ENCODE assay signal across 8 mouse cellular contexts in genomic region chr2:92373437-92373813, GRCm38 (mm10). TPM values are rescaled to one million over a fixed set of nuclear protein-coding genes. Genes with fewer than 3 reads are reported as not detected.
DNase-seq lines count a peak whose midpoint lies in the region; ATAC-seq and TF ChIP-seq lines count a peak whose summit lies in the region.

No protein-coding gene starts in this region.

- intact Hi-C loops in heart, postnatal 25 days (cut with DNase I): no loop called here

- ATAC-seq in heart, embryonic 11.5 days (replicated peaks; ENCODE audit: insufficient number of reproducible peaks, low FRiP score, low TSS enrichment): no peak
- ATAC-seq in midbrain, embryonic 16.5 days: no peak
- no peak for ATAC-seq in forebrain, embryonic 13.5 days
- no peak for ATAC-seq in stomach, embryonic 16.5 days (ENCODE audit: insufficient read depth, low FRiP score)

- peaks cover 26% of the 10 kb centered on the region for H3K4me1 ChIP-seq in heart, embryonic 11.5 days (ENCODE audit: control insufficient read depth, insufficient read depth, low read length)
- peaks cover 79% of the 10 kb centered on the region for H3K4me1 ChIP-seq in midbrain, embryonic 10.5 days
- peaks cover 36% of the 10 kb centered on the region for H3K4me1 ChIP-seq in midbrain, embryonic 16.5 days (ENCODE audit: control insufficient read depth, insufficient read depth, low read length)
- peaks cover 58% of the 10 kb centered on the region for H3K4me1 ChIP-seq in forebrain, embryonic 13.5 days
- H3K4me1 ChIP-seq in stomach, embryonic 16.5 days (ENCODE audit: control insufficient read depth, insufficient read depth, low read length): peaks cover 45% of the 10 kb centered on the region
- peaks cover 17% of the 10 kb centered on the region for H3K4me1 ChIP-seq in cerebellum, adult 2 months (ENCODE audit: control insufficient read depth, insufficient read depth, low read length)

- no peak overlapping the region for H3K27ac ChIP-seq in heart, embryonic 11.5 days (ENCODE audit: low read depth, low read length)
- peak overlapping the region; percentile 91 for H3K27ac ChIP-seq in midbrain, embryonic 10.5 days (replicated peaks)
- H3K27ac ChIP-seq in midbrain, embryonic 16.5 days (ENCODE audit: low read length): no peak overlapping the region
- H3K27ac ChIP-seq in forebrain, embryonic 13.5 days: peak overlapping the region; percentile 63; the same call in 1 of the 2 replicates
- H3K27ac ChIP-seq in stomach, embryonic 16.5 days (ENCODE audit: low read length): peak overlapping the region; percentile 90
- H3K27ac ChIP-seq in cerebellum, adult 2 months (ENCODE audit: insufficient read depth, low read length): no peak overlapping the region

- 74% methylated on average over 11 of the region's 11 CpGs for WGBS in heart, embryonic 11.5 days (ENCODE audit: insufficient replicate concordance)
- 69% methylated on average over 11 of the region's 11 CpGs for WGBS in midbrain, embryonic 10.5 days
- WGBS in midbrain, embryonic 16.5 days: 59% methylated on average over 11 of the region's 11 CpGs
- 60% methylated on average over 11 of the region's 11 CpGs for WGBS in forebrain, embryonic 13.5 days
- WGBS in stomach, embryonic 16.5 days: 71% methylated on average over 11 of the region's 11 CpGs
- 82% methylated on average over 11 of the region's 11 CpGs for WGBS in cerebellum, adult 2 months

- peaks cover 1% of the 10 kb centered on the region; the same call in 1 of the 2 replicates for H3K36me3 ChIP-seq in heart, embryonic 11.5 days (ENCODE audit: control insufficient read depth, insufficient read depth, low read length)
- peaks cover 15% of the 10 kb centered on the region for H3K36me3 ChIP-seq in midbrain, embryonic 10.5 days
- peaks cover 7% of the 10 kb centered on the region; the same call in 1 of the 2 replicates for H3K36me3 ChIP-seq in midbrain, embryonic 16.5 days (ENCODE audit: control insufficient read depth, insufficient read depth, low read length)
- peaks cover 14% of the 10 kb centered on the region for H3K36me3 ChIP-seq in forebrain, embryonic 13.5 days (ENCODE audit: poor library complexity, severe bottlenecking)
- no peaks in the 10 kb centered on the region for H3K36me3 ChIP-seq in stomach, embryonic 16.5 days (ENCODE audit: control insufficient read depth, insufficient read depth, low read length)

- no peak for TF ChIP-seq POLR2A in cerebellum, adult 2 months (IDR thresholded peaks at IDR 0.05; ENCODE audit: borderline replicate concordance, insufficient read depth, low read length)

- peaks cover 49% of the 10 kb centered on the region for H3K27me3 ChIP-seq in heart, embryonic 11.5 days (ENCODE audit: control insufficient read depth, insufficient read depth, low read length)
- peaks cover 31% of the 10 kb centered on the region for H3K27me3 ChIP-seq in midbrain, embryonic 10.5 days (ENCODE audit: low read depth, poor library complexity, severe bottlenecking)
- peaks cover 13% of the 10 kb centered on the region for H3K27me3 ChIP-seq in midbrain, embryonic 16.5 days (ENCODE audit: control insufficient read depth, insufficient read depth, low read depth, low read length)
- H3K27me3 ChIP-seq in forebrain, embryonic 13.5 days: peaks cover 28% of the 10 kb centered on the region
- H3K27me3 ChIP-seq in stomach, embryonic 16.5 days (ENCODE audit: control insufficient read depth, insufficient read depth, low read length): peaks cover 9% of the 10 kb centered on the region; the same call in 1 of the 2 replicates
- H3K27me3 ChIP-seq in cerebellum, adult 2 months (ENCODE audit: control insufficient read depth, insufficient read depth, low read length): no peaks in the 10 kb centered on the region

- no peak overlapping the region for H3K4me3 ChIP-seq in heart, embryonic 11.5 days (ENCODE audit: low read depth, low read length)
- peak overlapping the region; percentile 69 for H3K4me3 ChIP-seq in midbrain, embryonic 10.5 days
- no peak overlapping the region for H3K4me3 ChIP-seq in midbrain, embryonic 16.5 days (ENCODE audit: low read depth, low read length)
- H3K4me3 ChIP-seq in forebrain, embryonic 13.5 days: no peak overlapping the region
- H3K4me3 ChIP-seq in stomach, embryonic 16.5 days (replicated peaks; ENCODE audit: low read length): no peak overlapping the region
- H3K4me3 ChIP-seq in cerebellum, adult 2 months (replicated peaks; ENCODE audit: insufficient read depth, low read depth, low read length): no peak overlapping the region

- no peaks in the 10 kb centered on the region for H3K9me3 ChIP-seq in heart, embryonic 11.5 days (replicated peaks; ENCODE audit: control insufficient read depth, low read length)
- H3K9me3 ChIP-seq in midbrain, embryonic 10.5 days (replicated peaks): no peaks in the 10 kb centered on the region
- no peaks in the 10 kb centered on the region for H3K9me3 ChIP-seq in midbrain, embryonic 16.5 days (replicated peaks; ENCODE audit: control insufficient read depth, low read length, poor library complexity, severe bottlenecking)
- H3K9me3 ChIP-seq in forebrain, embryonic 13.5 days (replicated peaks): no peaks in the 10 kb centered on the region
- no peaks in the 10 kb centered on the region for H3K9me3 ChIP-seq in stomach, embryonic 16.5 days (replicated peaks; ENCODE audit: control insufficient read depth, low read length)

- H3K9ac ChIP-seq in heart, embryonic 11.5 days (ENCODE audit: low read depth, low read length): no peak overlapping the region
- H3K9ac ChIP-seq in midbrain, embryonic 16.5 days (ENCODE audit: low read depth, low read length): no peak overlapping the region
- no peak overlapping the region for H3K9ac ChIP-seq in forebrain, embryonic 13.5 days
- peak overlapping the region; percentile 34; the same call in 1 of the 2 replicates for H3K9ac ChIP-seq in stomach, embryonic 16.5 days (ENCODE audit: low read length)

- TF ChIP-seq CTCF in cerebellum, adult 2 months (IDR thresholded peaks at IDR 0.05; ENCODE audit: borderline replicate concordance, insufficient read depth, low read depth, low read length): no peak

- peak overlapping the region; percentile 98; the same call in 1 of the 2 replicates for H3K4me2 ChIP-seq in heart, embryonic 11.5 days
- no peak overlapping the region for H3K4me2 ChIP-seq in midbrain, embryonic 16.5 days (ENCODE audit: low read length)
- peak overlapping the region; percentile 82 for H3K4me2 ChIP-seq in forebrain, embryonic 13.5 days
- no peak overlapping the region for H3K4me2 ChIP-seq in stomach, embryonic 16.5 days (ENCODE audit: low read depth, low read length)

- DNase-seq in heart, postnatal 25 days (ENCODE audit: low spot score): no peak
- DNase-seq in midbrain, embryonic 10.5 days (ENCODE audit: low spot score): no peak
- no peak for DNase-seq in left cerebral cortex, adult 18-20 months (ENCODE audit: low spot score in 2 of 2)
- DNase-seq in cerebellum, adult 2 months: no peak

RNA-seq across cellular contexts. Expression of gene Pex16, which starts 1.1 kb away (rescaled TPM):
- polyA plus RNA-seq in heart, embryonic 11.5 days (2014; fragmentation: Nextera tagmentation; extraction: Ambion mirVana): 12.5 and 13.6 TPM in 2 replicates
- 10 to 100 TPM; 19.4 to 24.5 TPM for total RNA-seq in heart, postnatal 25 days (2021)
- 26.1 and 27.1 TPM in 2 replicates for polyA plus RNA-seq in midbrain, embryonic 10.5 days (2016; fragmentation: Nextera tagmentation; extraction: Ambion mirVana)
- polyA plus RNA-seq in midbrain, embryonic 16.5 days (2015; fragmentation: Nextera tagmentation; extraction: Ambion mirVana): 39.7 and 40.1 TPM in 2 replicates
- 33.8 and 33.9 TPM in 2 replicates for polyA plus RNA-seq in forebrain, embryonic 13.5 days (2015; fragmentation: Nextera tagmentation; extraction: Ambion mirVana)
- 27.8 and 31.9 TPM in 2 replicates for polyA plus RNA-seq in stomach, embryonic 16.5 days (2015; fragmentation: Nextera tagmentation; extraction: Ambion mirVana)
- 10 to 100 TPM; 27.3 to 29.1 TPM for total RNA-seq in left cerebral cortex, adult 18-20 months (2021)
- 60.7 and 63.5 TPM in 2 replicates for polyA plus RNA-seq in cerebellum, adult 2 months (2012; rRNA removed)

RNA-seq across cellular contexts. Expression of gene Large2, which starts 1.2 kb away (rescaled TPM):
- 0.93 and 2.0 TPM in 2 replicates for polyA plus RNA-seq in heart, embryonic 11.5 days (2014; fragmentation: Nextera tagmentation; extraction: Ambion mirVana)
- total RNA-seq in heart, postnatal 25 days (2021): under 1 TPM in 1 of 2 experiments, not detected in 1; 0.67 TPM
- 16.2 and 25.6 TPM in 2 replicates for polyA plus RNA-seq in midbrain, embryonic 10.5 days (2016; fragmentation: Nextera tagmentation; extraction: Ambion mirVana)
- polyA plus RNA-seq in midbrain, embryonic 16.5 days (2015; fragmentation: Nextera tagmentation; extraction: Ambion mirVana): 1.9 and 2.0 TPM in 2 replicates
- polyA plus RNA-seq in forebrain, embryonic 13.5 days (2015; fragmentation: Nextera tagmentation; extraction: Ambion mirVana): 1.5 and 2.4 TPM in 2 replicates
- polyA plus RNA-seq in stomach, embryonic 16.5 days (2015; fragmentation: Nextera tagmentation; extraction: Ambion mirVana): 12.6 and 15.5 TPM in 2 replicates
- total RNA-seq in left cerebral cortex, adult 18-20 months (2021): 1 to 10 TPM in 1 of 2 experiments, not detected in 1; 1.0 TPM
- polyA plus RNA-seq in cerebellum, adult 2 months (2012; rRNA removed): 0.62 and 1.4 TPM in 2 replicates

RNA-seq across cellular contexts. Expression of gene 1700029I15Rik, which starts 8.9 kb away (rescaled TPM):
- polyA plus RNA-seq in heart, embryonic 11.5 days (2014; fragmentation: Nextera tagmentation; extraction: Ambion mirVana): 0.67 and 0.89 TPM in 2 replicates
- 1 to 10 TPM; 1.5 to 2.1 TPM for total RNA-seq in heart, postnatal 25 days (2021)
- polyA plus RNA-seq in midbrain, embryonic 10.5 days (2016; fragmentation: Nextera tagmentation; extraction: Ambion mirVana): 4.1 and 5.2 TPM in 2 replicates
- polyA plus RNA-seq in midbrain, embryonic 16.5 days (2015; fragmentation: Nextera tagmentation; extraction: Ambion mirVana): 6.1 and 9.5 TPM in 2 replicates
- polyA plus RNA-seq in forebrain, embryonic 13.5 days (2015; fragmentation: Nextera tagmentation; extraction: Ambion mirVana): 6.2 and 6.6 TPM in 2 replicates
- 3.5 and 5.4 TPM in 2 replicates for polyA plus RNA-seq in stomach, embryonic 16.5 days (2015; fragmentation: Nextera tagmentation; extraction: Ambion mirVana)
- 1 to 10 TPM; 3.8 to 5.9 TPM for total RNA-seq in left cerebral cortex, adult 18-20 months (2021)
- 6.4 and 6.9 TPM in 2 replicates for polyA plus RNA-seq in cerebellum, adult 2 months (2012; rRNA removed)

RNA-seq across cellular contexts. Expression of gene Mapk8ip1, which starts 27.6 kb away (rescaled TPM):
- 2.7 and 4.1 TPM in 2 replicates for polyA plus RNA-seq in heart, embryonic 11.5 days (2014; fragmentation: Nextera tagmentation; extraction: Ambion mirVana)
- total RNA-seq in heart, postnatal 25 days (2021): 1 to 10 TPM; 4.7 to 5.7 TPM
- 58.3 and 70.5 TPM in 2 replicates for polyA plus RNA-seq in midbrain, embryonic 10.5 days (2016; fragmentation: Nextera tagmentation; extraction: Ambion mirVana)
- 126 and 129 TPM in 2 replicates for polyA plus RNA-seq in midbrain, embryonic 16.5 days (2015; fragmentation: Nextera tagmentation; extraction: Ambion mirVana)
- polyA plus RNA-seq in forebrain, embryonic 13.5 days (2015; fragmentation: Nextera tagmentation; extraction: Ambion mirVana): 66.9 and 71.1 TPM in 2 replicates
- 12.5 and 14.9 TPM in 2 replicates for polyA plus RNA-seq in stomach, embryonic 16.5 days (2015; fragmentation: Nextera tagmentation; extraction: Ambion mirVana)
- 100 to 1,000 TPM; 345 to 351 TPM for total RNA-seq in left cerebral cortex, adult 18-20 months (2021)
- polyA plus RNA-seq in cerebellum, adult 2 months (2012; rRNA removed): 349 TPM in 2 replicates

Comparison
In these comparisons a context has a peak if more than half of its experiments do, and no peak if none do; other contexts are left out.
1. H3K27ac ChIP-seq: peak in midbrain, embryonic 10.5 days (single experiment), forebrain, embryonic 13.5 days (single experiment) and stomach, embryonic 16.5 days (single experiment); none in heart, embryonic 11.5 days (single experiment), midbrain, embryonic 16.5 days (single experiment) and cerebellum, adult 2 months (single experiment).
2. H3K4me2 ChIP-seq: peak in heart, embryonic 11.5 days (single experiment) and forebrain, embryonic 13.5 days (single experiment); none in midbrain, embryonic 16.5 days (single experiment) and stomach, embryonic 16.5 days (single experiment).